Mouse (Mus musculus): Measurements from ENCODE around the gene Tubb4b. TPM values are rescaled to one million over a fixed set of nuclear protein-coding genes. Genes with fewer than 3 reads are reported as not detected.

Gene Tubb4b
- total RNA-seq, 2 experiments from 2014 or later = 269 to 385 TPM

- ATAC-seq (ENCODE audit: poor library complexity, severe bottlenecking) = no peak
These were observed 21.9 kb upstream of the Tubb4b start, which contains the start of gene AL732309.1 for GRCm38 (mm10) chr2:25246183-25247072. TSS of gene AL732309.1 (minus strand) at chr2:25246863.

- no peak for ATAC-seq (ENCODE audit: poor library complexity, severe bottlenecking)
These were observed 19.6 kb upstream of the Tubb4b start for GRCm38 (mm10) chr2:25244144-25244543.

- ATAC-seq (ENCODE audit: poor library complexity, severe bottlenecking) = no peak
These were observed 18.8 kb upstream of the Tubb4b start for GRCm38 (mm10) chr2:25243342-25243741.

- no peak for ATAC-seq (ENCODE audit: poor library complexity, severe bottlenecking)
These were observed 17.6 kb upstream of the Tubb4b start, which contains the start of the genes Rnf208 and Cysrt1 for GRCm38 (mm10) chr2:25242101-25242506. TSS of gene Rnf208 (plus strand) at chr2:25242255. TSS of gene Cysrt1 (minus strand) at chr2:25242452.

GRCm38 (mm10) chr2:25241438-25241775 is 16.9 kb upstream of the Tubb4b start:
- no peak for ATAC-seq (ENCODE audit: poor library complexity, severe bottlenecking)

GRCm38 (mm10) chr2:25240723-25241437 is 16.4 kb upstream of the Tubb4b start:
- peak; percentile 51 for ATAC-seq (ENCODE audit: poor library complexity, severe bottlenecking)

GRCm38 (mm10) chr2:25240310-25240709 is 15.8 kb upstream of the Tubb4b start:
- no peak for ATAC-seq (ENCODE audit: poor library complexity, severe bottlenecking)

- no peak for ATAC-seq (ENCODE audit: poor library complexity, severe bottlenecking)
These were observed 15.3 kb upstream of the Tubb4b start for GRCm38 (mm10) chr2:25239766-25240165.

- ATAC-seq (ENCODE audit: poor library complexity, severe bottlenecking) = no peak
These were observed 13.6 kb upstream of the Tubb4b start for GRCm38 (mm10) chr2:25238106-25238505.

GRCm38 (mm10) chr2:25237522-25237921 is 13.0 kb upstream of the Tubb4b start:
- ATAC-seq (ENCODE audit: poor library complexity, severe bottlenecking) = no peak

- ATAC-seq (ENCODE audit: poor library complexity, severe bottlenecking) = no peak
These were observed 12.1 kb upstream of the Tubb4b start, which contains the start of gene Rnf224 for GRCm38 (mm10) chr2:25236614-25237013. TSS of gene Rnf224 (minus strand) at chr2:25236787.

- no peak for ATAC-seq (ENCODE audit: poor library complexity, severe bottlenecking)
These were observed 10.2 kb upstream of the Tubb4b start for GRCm38 (mm10) chr2:25234551-25235220.

- no peak for ATAC-seq (ENCODE audit: poor library complexity, severe bottlenecking)
These were observed 9.5 kb upstream of the Tubb4b start, which contains the start of gene Slc34a3 for GRCm38 (mm10) chr2:25234050-25234449. TSS of gene Slc34a3 (minus strand) at chr2:25234364.

- ATAC-seq (ENCODE audit: poor library complexity, severe bottlenecking) = peak; percentile 55
These were observed 8.9 kb upstream of the Tubb4b start for GRCm38 (mm10) chr2:25233421-25233820.

GRCm38 (mm10) chr2:25231038-25231437 is 6.5 kb upstream of the Tubb4b start:
- ATAC-seq (ENCODE audit: poor library complexity, severe bottlenecking) = no peak

- no peak for ATAC-seq (ENCODE audit: poor library complexity, severe bottlenecking)
These were observed 6.1 kb upstream of the Tubb4b start for GRCm38 (mm10) chr2:25230581-25230980.

- ATAC-seq (ENCODE audit: poor library complexity, severe bottlenecking) = no peak
These were observed 5.1 kb upstream of the Tubb4b start for GRCm38 (mm10) chr2:25229582-25229981.

- no peak for ATAC-seq (ENCODE audit: poor library complexity, severe bottlenecking)
These were observed 4.6 kb upstream of the Tubb4b start for GRCm38 (mm10) chr2:25228995-25229530.

GRCm38 (mm10) chr2:25228431-25228889 is 4.0 kb upstream of the Tubb4b start:
- ATAC-seq (ENCODE audit: poor library complexity, severe bottlenecking) = peak; percentile 48

GRCm38 (mm10) chr2:25227406-25227805 is 2.9 kb upstream of the Tubb4b start:
- no peak for ATAC-seq (ENCODE audit: poor library complexity, severe bottlenecking)

- ATAC-seq (ENCODE audit: poor library complexity, severe bottlenecking) = no peak
These were observed 2.4 kb upstream of the Tubb4b start for GRCm38 (mm10) chr2:25226864-25227263.

All from megakaryocyte, adult 5-6 weeks (primary cell).